Mouse (Mus musculus): ENCODE results near the gene St8sia2.

DNA sequence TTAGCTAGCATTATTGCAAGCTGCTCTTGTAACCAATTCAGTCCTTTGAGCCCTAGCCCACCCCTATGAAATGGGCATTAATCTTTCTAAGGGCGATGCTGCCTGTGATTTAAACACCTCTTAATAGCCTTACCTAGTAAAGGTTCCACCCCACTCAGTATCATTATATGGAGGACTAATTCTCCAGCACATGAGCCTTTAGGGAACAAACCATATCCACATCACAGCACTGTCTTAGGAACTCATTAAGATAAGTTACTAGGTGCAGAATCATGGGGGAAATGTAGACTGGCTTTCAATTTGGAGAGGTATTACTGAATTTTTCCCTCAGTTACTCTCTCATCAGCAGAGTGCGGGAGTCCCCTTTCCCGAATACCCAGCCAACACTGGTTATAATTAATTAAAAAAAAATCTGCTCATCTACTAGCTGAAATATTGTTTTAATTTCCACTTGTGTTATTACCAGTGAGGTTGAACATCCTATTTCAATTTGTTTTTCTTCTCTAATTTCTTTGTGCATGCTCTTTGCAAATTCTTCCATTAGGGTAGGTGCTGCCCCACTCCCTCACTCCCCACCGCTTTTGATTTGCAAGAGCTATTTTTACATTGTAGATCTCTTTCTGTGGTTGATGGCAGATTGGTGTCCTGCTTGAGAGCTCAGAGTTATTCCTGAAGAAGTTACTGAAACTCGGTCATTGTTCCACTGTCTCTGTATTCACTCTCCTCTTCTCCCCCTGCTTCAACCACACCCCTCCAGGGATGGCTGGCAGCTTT, 103.9 kb downstream of the St8sia2 start:
- TF ChIP-seq CTCF (conservative IDR thresholded peaks at IDR 0.05; ENCODE audit: insufficient read depth, insufficient read length, low read depth, low read length) = no peak
- no peak for TF ChIP-seq POLR2A (IDR thresholded peaks at IDR 0.05; ENCODE audit: low read depth, low read length)

Data from kidney, adult 2 months (tissue).